Mouse (Mus musculus) testis, adult 2 months (tissue): ENCODE data around the gene Esyt1. TPM values are rescaled to one million over a fixed set of nuclear protein-coding genes. Genes with fewer than 3 reads are reported as not detected.

ENCODE experiments used
- H3K27ac ChIP-seq: fragments of 200-500 bp; 2 replicates; pipeline ENCODE4 v1.5.1; 2012; ENCODE audit warnings: low read depth, low read length; ENCODE audit not compliant: control insufficient read depth, insufficient read depth
- H3K27me3 ChIP-seq: fragments of 200-500 bp; 2 replicates; pipeline ENCODE4 v1.6.1; 2012; ENCODE audit warnings: mild to moderate bottlenecking, low read length, moderate library complexity; ENCODE audit not compliant: control insufficient read depth, insufficient read depth
- H3K36me3 ChIP-seq: fragments of 200-500 bp; 2 replicates; pipeline ENCODE4 v1.6.1; 2012; ENCODE audit warnings: mild to moderate bottlenecking, low read length; ENCODE audit not compliant: control insufficient read depth, insufficient read depth
- H3K4me1 ChIP-seq: fragments of 200-500 bp; 2 replicates; pipeline ENCODE4 v1.6.1; 2012; ENCODE audit warnings: low read length; ENCODE audit not compliant: control insufficient read depth, insufficient read depth
- H3K4me3 ChIP-seq: fragments of 200-500 bp; 2 replicates; pipeline ENCODE4 v1.5.1; 2012; ENCODE audit warnings: low read depth, mild to moderate bottlenecking, low read length, moderate library complexity, mixed read lengths; ENCODE audit not compliant: control insufficient read depth
- CTCF ChIP-seq: fragments of 200-500 bp; IDR thresholded peaks from 2 replicates; pipeline ENCODE4 v1.5.1; 2012; ENCODE audit warnings: low read depth, mild to moderate bottlenecking, inconsistent platforms, low read length, moderate library complexity; ENCODE audit not compliant: control insufficient read depth, insufficient read depth, insufficient replicate concordance
- POLR2A ChIP-seq: fragments of 200-500 bp; IDR thresholded peaks from 2 replicates; pipeline ENCODE4 v1.6.1; 2012; ENCODE audit warnings: low read depth, mild to moderate bottlenecking, inconsistent platforms, low read length, moderate library complexity; ENCODE audit not compliant: control insufficient read depth
- polyA plus RNA-seq: library from polyadenylated mRNA; depleted of rRNA; stranded (reverse); fragments of >200 nt; gene quantifications from 2 replicates; pipeline ENCODE4 v1.2.3, GENCODE M21; 2012

The Esyt1 gene
- polyA plus RNA-seq, 1 experiment, result 1.6 TPM

DNA sequence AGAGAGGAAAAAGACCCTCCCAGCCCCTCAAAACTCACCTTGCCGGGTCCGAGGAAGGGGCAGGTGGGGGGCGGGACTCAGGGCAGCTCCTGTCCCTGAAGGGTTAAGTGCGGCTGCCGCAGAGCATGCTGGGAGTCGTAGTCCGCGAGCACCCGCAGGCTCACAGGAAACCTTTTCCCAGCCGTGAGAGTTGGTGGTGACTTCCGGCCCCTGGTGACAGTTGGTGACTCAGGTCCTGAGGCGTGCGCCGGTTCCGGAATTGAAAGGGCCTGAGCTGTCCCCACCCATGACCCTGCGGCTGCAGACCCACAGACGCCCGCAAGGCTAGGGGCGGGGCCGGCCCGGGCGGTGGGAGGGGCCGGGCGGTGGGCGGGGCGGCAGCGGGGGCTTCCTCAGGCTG is 27.1 kb downstream of the Esyt1 start, which contains the start of gene Myl6b:
TSS of gene Myl6b (minus strand) at position 96 of the 400 bp plus-strand sequence.
- Histone ChIP-seq H3K27ac (peak within 1 kb of the TSS; percentile 81), H3K4me3 (peak within 1 kb of the TSS; percentile 91), H3K4me1 (peaks cover 26% of the 10 kb centered on the region)

GRCm38 (mm10) chr10:128497134-128497737 is 28.4 kb downstream of the Esyt1 start:
- H3K4me1 ChIP-seq, result peaks cover 31% of the 10 kb centered on the region

More for the DNA sequence above, 27.1 kb downstream of the Esyt1 start, which contains the start of gene Myl6b:
- no peaks in the 10 kb centered on the region; the same call in 1 of the 2 replicates for H3K36me3 ChIP-seq
- TF ChIP-seq POLR2A (peak; percentile 65), CTCF (no peak)
- H3K27me3 ChIP-seq, result no peaks in the 10 kb centered on the region

GRCm38 (mm10) chr10:128496509-128497077 is 29.1 kb downstream of the Esyt1 start:
- H3K4me1 ChIP-seq, result peaks cover 29% of the 10 kb centered on the region
- no peaks in the 10 kb centered on the region for H3K36me3 ChIP-seq
- H3K27ac ChIP-seq, result peak overlapping the region; percentile 47
- H3K4me3 ChIP-seq, result no peak overlapping the region
- TF ChIP-seq CTCF (no peak), POLR2A (no peak)
- H3K27me3 ChIP-seq, result no peaks in the 10 kb centered on the region

More at GRCm38 (mm10) chr10:128497134-128497737, 28.4 kb downstream of the Esyt1 start:
- Histone ChIP-seq H3K36me3 (no peaks in the 10 kb centered on the region), H3K27ac (peak overlapping the region; percentile 47; the same call in 1 of the 2 replicates), H3K27me3 (no peaks in the 10 kb centered on the region), H3K4me3 (no peak overlapping the region; the same call in 1 of the 2 replicates)
- TF ChIP-seq CTCF (no peak), POLR2A (no peak)

DNA sequence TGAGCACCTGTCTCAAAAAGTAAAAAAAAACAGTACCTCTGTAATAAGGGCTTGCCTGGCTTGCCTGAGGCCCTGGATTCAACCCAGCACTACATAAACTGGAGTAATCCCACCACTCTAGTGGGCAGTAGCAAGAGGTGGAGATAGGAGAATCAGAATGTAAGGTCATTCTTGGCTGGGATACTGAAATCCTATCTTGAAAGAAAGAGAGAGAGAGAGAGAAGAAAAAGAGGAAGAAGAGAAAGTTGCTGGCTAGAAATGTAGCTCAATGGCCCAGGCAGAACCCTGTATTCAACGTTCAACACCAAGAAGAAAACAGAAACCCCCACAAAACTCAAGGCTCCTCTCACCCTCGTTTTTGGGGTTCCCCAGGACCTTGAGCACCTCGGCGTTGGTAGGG is 29.8 kb downstream of the Esyt1 start:
- Histone ChIP-seq H3K4me1 (peaks cover 29% of the 10 kb centered on the region), H3K27me3 (no peaks in the 10 kb centered on the region), H3K4me3 (no peak overlapping the region), H3K36me3 (no peaks in the 10 kb centered on the region), H3K27ac (0 out of 2 replicates have a peak overlapping the region, but pooled peaks have one; percentile 21)
- TF ChIP-seq CTCF (no peak), POLR2A (no peak)

DNA sequence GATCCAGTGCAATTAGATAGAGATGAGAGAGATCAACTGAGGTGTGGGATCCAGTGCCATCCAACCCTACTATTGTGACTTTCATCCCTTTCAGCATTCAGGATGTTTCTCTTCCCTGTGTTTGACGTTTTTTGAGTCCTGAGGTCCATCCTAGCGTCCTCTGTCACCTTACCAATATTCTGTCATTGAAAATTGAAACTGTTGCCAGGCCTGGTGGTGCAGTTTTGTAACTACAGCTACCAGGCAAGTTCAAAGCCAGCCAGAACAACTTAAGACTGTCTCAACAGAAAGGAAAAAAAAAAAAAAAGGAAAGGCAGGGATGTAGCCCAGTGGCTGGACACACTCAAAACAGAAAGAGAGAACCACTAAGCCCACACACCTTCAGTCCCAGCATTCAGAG is 30.4 kb downstream of the Esyt1 start:
- no peaks in the 10 kb centered on the region for H3K27me3 ChIP-seq
- H3K4me1 ChIP-seq, result peaks cover 29% of the 10 kb centered on the region
- no peak overlapping the region for H3K27ac ChIP-seq
- H3K36me3 ChIP-seq, result no peaks in the 10 kb centered on the region
- TF ChIP-seq POLR2A, result no peak
- no peak for TF ChIP-seq CTCF
- peak overlapping the region; percentile 94 for H3K4me3 ChIP-seq

- Histone ChIP-seq H3K4me3 (peak overlapping the region; percentile 94), H3K36me3 (no peaks in the 10 kb centered on the region; the same call in 1 of the 2 replicates), H3K27me3 (no peaks in the 10 kb centered on the region), H3K27ac (peak overlapping the region; percentile 81), H3K4me1 (peaks cover 29% of the 10 kb centered on the region)
- TF ChIP-seq CTCF (no peak), POLR2A (no peak)
Measured at GRCm38 (mm10) chr10:128494667-128495245, 30.9 kb downstream of the Esyt1 start.

- Histone ChIP-seq H3K27ac (peak within 1 kb of the TSS; percentile 91), H3K27me3 (no peaks in the 10 kb centered on the region), H3K36me3 (no peaks in the 10 kb centered on the region; the same call in 1 of the 2 replicates), H3K4me1 (peaks cover 25% of the 10 kb centered on the region), H3K4me3 (peak within 1 kb of the TSS; percentile 94)
- TF ChIP-seq POLR2A (peak; percentile 98), CTCF (peak; percentile 63)
Measured at GRCm38 (mm10) chr10:128493695-128494666, 31.7 kb downstream of the Esyt1 start, which contains the start of gene Myl6. TSS of gene Myl6 (minus strand) at chr10:128494145.
